In genomic region chr10:77978351-77979350, GRCm38 (mm10) we compare ENCODE assay signal across 7 mouse cellular contexts. TPM values are rescaled to one million over a fixed set of nuclear protein-coding genes. Genes with fewer than 3 reads are reported as not detected.
DNase-seq lines count a peak whose midpoint lies in the region; ATAC-seq lines count a peak whose summit lies in the region.

TSS of gene 1810043G02Rik (plus strand) at chr10:77978524.

- peak within 1 kb of the TSS; percentile 80 for H3K27ac ChIP-seq in embryonic facial prominence, embryonic 12.5 days
- no peak within 1 kb of the TSS for H3K27ac ChIP-seq in limb, embryonic 11.5 days (replicated peaks; ENCODE audit: low read depth, low read length)
- peak within 1 kb of the TSS; percentile 86 for H3K27ac ChIP-seq in midbrain, embryonic 14.5 days (replicated peaks; ENCODE audit: low read depth, low read length)

- H3K36me3 ChIP-seq in embryonic facial prominence, embryonic 12.5 days: peaks cover 19% of the 10 kb centered on the region; the same call in 1 of the 2 replicates
- no peaks in the 10 kb centered on the region for H3K36me3 ChIP-seq in limb, embryonic 11.5 days (ENCODE audit: control insufficient read depth, insufficient read depth, low read length)
- peaks cover 24% of the 10 kb centered on the region for H3K36me3 ChIP-seq in midbrain, embryonic 14.5 days (ENCODE audit: control insufficient read depth, insufficient read depth, low read length)

- under 1% methylated on average over 57 of the region's 57 CpGs for WGBS in embryonic facial prominence, embryonic 12.5 days
- WGBS in limb, embryonic 11.5 days: 1% methylated on average over 57 of the region's 57 CpGs
- 1% methylated on average over 57 of the region's 57 CpGs for WGBS in midbrain, embryonic 14.5 days

- peak within 1 kb of the TSS; percentile 64 for H3K4me2 ChIP-seq in embryonic facial prominence, embryonic 12.5 days (replicated peaks)
- peak within 1 kb of the TSS; percentile 57 for H3K4me2 ChIP-seq in limb, embryonic 11.5 days (ENCODE audit: low read depth, severe bottlenecking)
- peak within 1 kb of the TSS; percentile 67 for H3K4me2 ChIP-seq in midbrain, embryonic 14.5 days (ENCODE audit: low read length)

- H3K27me3 ChIP-seq in embryonic facial prominence, embryonic 12.5 days: no peaks in the 10 kb centered on the region
- no peaks in the 10 kb centered on the region for H3K27me3 ChIP-seq in limb, embryonic 11.5 days (ENCODE audit: control insufficient read depth, insufficient read depth, low read length)
- H3K27me3 ChIP-seq in midbrain, embryonic 14.5 days (ENCODE audit: control insufficient read depth, insufficient read depth, low read length): no peaks in the 10 kb centered on the region

- peak within 1 kb of the TSS; percentile 62 for H3K4me3 ChIP-seq in embryonic facial prominence, embryonic 12.5 days
- peak within 1 kb of the TSS; percentile 46 for H3K4me3 ChIP-seq in limb, embryonic 11.5 days (ENCODE audit: low read depth, low read length)
- peak within 1 kb of the TSS; percentile 67 for H3K4me3 ChIP-seq in midbrain, embryonic 14.5 days (replicated peaks; ENCODE audit: low read depth, low read length)

- peaks cover 5% of the 10 kb centered on the region for H3K4me1 ChIP-seq in embryonic facial prominence, embryonic 12.5 days
- H3K4me1 ChIP-seq in limb, embryonic 11.5 days (ENCODE audit: control insufficient read depth, insufficient read depth, low read length): 0 out of 2 replicates have a peak, but pooled peaks cover 2% of the 10 kb centered on the region
- H3K4me1 ChIP-seq in midbrain, embryonic 14.5 days (ENCODE audit: control insufficient read depth, insufficient read depth, low read length): peaks cover 6% of the 10 kb centered on the region

- H3K9ac ChIP-seq in embryonic facial prominence, embryonic 12.5 days: peak within 1 kb of the TSS; percentile 63
- peak within 1 kb of the TSS; percentile 74 for H3K9ac ChIP-seq in limb, embryonic 11.5 days (ENCODE audit: low read length)
- H3K9ac ChIP-seq in midbrain, embryonic 14.5 days (replicated peaks; ENCODE audit: low read length): peak within 1 kb of the TSS; percentile 78

- peak; percentile 100 for DNase-seq in adrenal gland, postnatal 25 days
- DNase-seq in heart, adult 11 months: peak; percentile 100
- DNase-seq in kidney, adult 18-20 months: peak; percentile 100
- DNase-seq in limb, embryonic 11.5 days (ENCODE audit: low spot score): peak; percentile 99
- DNase-seq in midbrain, embryonic 14.5 days: peak; percentile 99
- DNase-seq in spleen, adult 18-20 months: peak; percentile 98 to 100

- no peaks in the 10 kb centered on the region for H3K9me3 ChIP-seq in embryonic facial prominence, embryonic 12.5 days
- no peaks in the 10 kb centered on the region for H3K9me3 ChIP-seq in limb, embryonic 11.5 days (ENCODE audit: control insufficient read depth, low read length)
- H3K9me3 ChIP-seq in midbrain, embryonic 14.5 days (ENCODE audit: control insufficient read depth, low read length): no peaks in the 10 kb centered on the region

- peak; percentile 94 for ATAC-seq in embryonic facial prominence, embryonic 12.5 days (ENCODE audit: insufficient number of reproducible peaks, insufficient read depth, low FRiP score, low TSS enrichment)
- peak; percentile 95 for ATAC-seq in limb, embryonic 11.5 days (ENCODE audit: insufficient number of reproducible peaks, low FRiP score, low TSS enrichment, low read depth)
- ATAC-seq in midbrain, embryonic 14.5 days (ENCODE audit: low FRiP score, low TSS enrichment): peak; percentile 98

RNA-seq across cellular contexts. Expression of gene 1810043G02Rik, which starts in this region (rescaled TPM):
- total RNA-seq in adrenal gland, postnatal 25 days (2021): 18.5 and 22.1 TPM in 2 replicates
- polyA plus RNA-seq in embryonic facial prominence, embryonic 12.5 days (2016; fragmentation: Nextera tagmentation; extraction: Ambion mirVana): 32.9 and 35.1 TPM in 2 replicates
- polyA plus RNA-seq in limb, embryonic 11.5 days (2014; fragmentation: Nextera tagmentation; extraction: Ambion mirVana): 29.5 and 31.0 TPM in 2 replicates
- polyA plus RNA-seq in midbrain, embryonic 14.5 days (2014; fragmentation: Nextera tagmentation; extraction: Ambion mirVana): 41.0 and 45.3 TPM in 2 replicates
